Mouse (Mus musculus) heart, adult 2 months (tissue): ENCODE measurements at regions not wholly inside any gene's neighbourhood (a gene's known extent, or its start where the extent isn't known, plus 50 kb on each side); places are given as distances from the start of the nearest gene placed in this dataset.

Experiments
- CTCF ChIP-seq: fragments of 200-600 bp; IDR thresholded peaks from 2 replicates; pipeline ENCODE4 v1.8.1; 2022; ENCODE audit warnings: antibody characterized with exemption, mild to moderate bottlenecking, moderate library complexity
- POLR2A ChIP-seq: fragments of 200-500 bp; IDR thresholded peaks from 2 replicates; pipeline ENCODE4 v1.6.1; 2011; ENCODE audit warnings: mild to moderate bottlenecking, low read depth, low read length, control low read depth; ENCODE audit not compliant: insufficient read depth

DNA sequence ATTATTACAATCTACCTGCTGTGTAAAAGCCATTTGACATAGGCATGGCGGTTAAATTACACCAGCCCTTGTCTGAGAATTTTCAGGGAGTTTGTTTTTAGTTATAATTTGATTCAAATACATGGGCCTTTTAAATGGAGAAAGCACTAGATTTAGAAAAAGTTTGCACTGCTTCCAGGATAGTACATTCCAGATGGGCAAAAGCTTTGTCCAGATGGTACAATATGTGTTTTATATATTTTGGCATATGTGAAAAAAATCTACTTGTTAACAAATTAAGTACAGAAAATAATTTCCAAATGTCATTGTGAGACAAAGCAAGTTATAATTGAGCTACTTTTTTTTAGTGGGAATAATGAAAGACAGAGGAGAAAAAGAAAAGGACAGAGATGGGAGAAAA is 961.2 kb upstream of the Celf2 start:
- TF ChIP-seq CTCF (no peak), POLR2A (no peak)
